Mouse (Mus musculus) forebrain, embryonic 10.5 days (tissue): ENCODE measurements around the gene Wnt8b. TPM values are rescaled to one million over a fixed set of nuclear protein-coding genes. Genes with fewer than 3 reads are reported as not detected.
A peak's percentile ranks its signal among the peaks of the same experiment; 100 is the strongest.

ENCODE experiments used
- DNase-seq: peaks from one replicate; pipeline ENCODE4 v3.0.0-alpha.2; 2017; ENCODE audit warnings: low spot score; ENCODE audit errors: extremely low spot score
- H3K27ac ChIP-seq: fragments of 300-500 bp; sonication (generic); 2 replicates; pipeline ENCODE4 v1.5.1; 2016; ENCODE audit warnings: mild to moderate bottlenecking
- H3K27me3 ChIP-seq: fragments of 300-500 bp; sonication (generic); 2 replicates; pipeline ENCODE4 v1.6.1; 2016; ENCODE audit warnings: mild to moderate bottlenecking; ENCODE audit not compliant: poor library complexity, severe bottlenecking
- H3K36me3 ChIP-seq: fragments of 300-500 bp; sonication (generic); replicated peaks from 2 replicates; pipeline ENCODE4 v1.6.1; 2016; ENCODE audit warnings: mild to moderate bottlenecking, moderate library complexity
- H3K4me1 ChIP-seq: fragments of 300-500 bp; sonication (generic); 2 replicates; pipeline ENCODE4 v1.6.1; 2016
- H3K4me3 ChIP-seq: fragments of 300-500 bp; sonication (generic); 2 replicates; pipeline ENCODE4 v1.5.1; 2016; ENCODE audit warnings: mild to moderate bottlenecking, moderate library complexity
- H3K9me3 ChIP-seq: fragments of 300-500 bp; sonication (generic); 2 replicates; pipeline ENCODE4 v1.6.1; 2016; ENCODE audit warnings: mild to moderate bottlenecking, moderate library complexity
- WGBS: fragments of 180-500 bp; shearing (Covaris S2); methylation state at CpG from one replicate; pipeline ENCODE4 v1.1.7; 2016; 5-methylcytosine and 5-hydroxymethylcytosine counted together
- polyA plus RNA-seq: library from polyadenylated mRNA; unstranded; fragments of >200 nt; fragmentation: Nextera tagmentation; extraction: Ambion mirVana; gene quantifications from 2 replicates; pipeline ENCODE4 v1.2.1, GENCODE M21; 2016

Gene Wnt8b
- polyA plus RNA-seq, 1 experiment from 2014 or later, result 61.0 TPM

GRCm38 (mm10) chr19:44545321-44546041 is 52.2 kb downstream of the Wnt8b start, which contains the start of gene Sec31b:
TSS of gene Sec31b (minus strand) at chr19:44545864.
- H3K4me1 ChIP-seq, result peaks cover 15% of the 10 kb centered on the region
- H3K9me3 ChIP-seq, result peaks cover 11% of the 10 kb centered on the region
- peak; percentile 62 for DNase-seq
- peak within 1 kb of the TSS; percentile 77 for H3K27ac ChIP-seq
- peaks cover 39% of the 10 kb centered on the region for H3K27me3 ChIP-seq
- 1% methylated on average over 47 of the region's 47 CpGs for WGBS
- H3K4me3 ChIP-seq, result peak within 1 kb of the TSS; percentile 71
- peaks cover 29% of the 10 kb centered on the region for H3K36me3 ChIP-seq

GRCm38 (mm10) chr19:44552731-44553130 is 59.5 kb downstream of the Wnt8b start, which contains the start of gene Gm20538:
TSS of gene Gm20538 (minus strand) at chr19:44552831.
- 96% methylated on average over 4 of the region's 4 CpGs for WGBS
- no peaks in the 10 kb centered on the region; the same call in 1 of the 2 replicates for H3K27me3 ChIP-seq
- H3K4me3 ChIP-seq, result 0 out of 2 replicates have a peak within 1 kb of the TSS, but pooled peaks have one; percentile 94
- H3K36me3 ChIP-seq, result peaks cover 59% of the 10 kb centered on the region
- H3K4me1 ChIP-seq, result peaks cover 16% of the 10 kb centered on the region
- H3K9me3 ChIP-seq, result no peaks in the 10 kb centered on the region
- H3K27ac ChIP-seq, result no peak within 1 kb of the TSS
- DNase-seq, result no peak

- H3K4me3 ChIP-seq, result 0 out of 2 replicates have a peak overlapping the region, but pooled peaks have one; percentile 94
- H3K9me3 ChIP-seq, result no peaks in the 10 kb centered on the region
- no peak overlapping the region for H3K27ac ChIP-seq
- H3K27me3 ChIP-seq, result peaks cover 3% of the 10 kb centered on the region
- peaks cover 54% of the 10 kb centered on the region for H3K36me3 ChIP-seq
- peaks cover 16% of the 10 kb centered on the region for H3K4me1 ChIP-seq
- WGBS, result 98% methylated on average over 4 of the region's 4 CpGs
- DNase-seq, result no peak
Observed at GRCm38 (mm10) chr19:44553286-44553685, 60.0 kb downstream of the Wnt8b start.

GRCm38 (mm10) chr19:44554490-44554860 is 61.2 kb downstream of the Wnt8b start:
- 9% methylated on average over 8 of the region's 8 CpGs for WGBS
- DNase-seq, result no peak
- H3K27ac ChIP-seq, result peak overlapping the region; percentile 95
- H3K36me3 ChIP-seq, result peaks cover 42% of the 10 kb centered on the region
- peaks cover 16% of the 10 kb centered on the region for H3K4me1 ChIP-seq
- H3K27me3 ChIP-seq, result peaks cover 11% of the 10 kb centered on the region
- H3K4me3 ChIP-seq, result peak overlapping the region; percentile 94
- H3K9me3 ChIP-seq, result no peaks in the 10 kb centered on the region

GRCm38 (mm10) chr19:44554861-44555590 is 61.8 kb downstream of the Wnt8b start, which contains the start of gene Ndufb8:
TSS of gene Ndufb8 (minus strand) at chr19:44555440.
- WGBS, result under 1% methylated on average over 50 of the region's 50 CpGs

GRCm38 (mm10) chr19:44562652-44563206 is 69.5 kb downstream of the Wnt8b start, which contains the start of gene Hif1an:
TSS of gene Hif1an (plus strand) at chr19:44562850.
- Histone ChIP-seq H3K27me3 (peaks cover 16% of the 10 kb centered on the region), H3K4me1 (peaks cover 16% of the 10 kb centered on the region), H3K4me3 (peak within 1 kb of the TSS; percentile 77), H3K27ac (peak within 1 kb of the TSS; percentile 92), H3K9me3 (no peaks in the 10 kb centered on the region), H3K36me3 (peaks cover 39% of the 10 kb centered on the region)
- peak; percentile 96 for DNase-seq
- under 1% methylated on average over 33 of the region's 33 CpGs for WGBS

More at GRCm38 (mm10) chr19:44554861-44555590, 61.8 kb downstream of the Wnt8b start, which contains the start of gene Ndufb8:
- Histone ChIP-seq H3K9me3 (no peaks in the 10 kb centered on the region), H3K4me3 (peak within 1 kb of the TSS; percentile 94), H3K27ac (peak within 1 kb of the TSS; percentile 95), H3K27me3 (peaks cover 13% of the 10 kb centered on the region), H3K36me3 (peaks cover 36% of the 10 kb centered on the region), H3K4me1 (peaks cover 16% of the 10 kb centered on the region)
- peak; percentile 97 for DNase-seq

Other genes starting within 250 kb of the Wnt8b start
- 369 and 403 TPM in 2 replicates for gene Scd2, start 199.8 kb upstream of the Wnt8b start, polyA plus RNA-seq
- gene Scd4, start 160.4 kb upstream of the Wnt8b start, polyA plus RNA-seq, result 0.06 TPM in 1 of 2 replicates, not detected in the other
- 21.8 and 23.4 TPM in 2 replicates for gene Scd1, start 85.6 kb upstream of the Wnt8b start, polyA plus RNA-seq
- gene Sec31b, start 52.4 kb downstream of the Wnt8b start, polyA plus RNA-seq, result 0.88 and 1.7 TPM in 2 replicates
- not detected in 2 replicates for gene Gm20538, start 59.4 kb downstream of the Wnt8b start, polyA plus RNA-seq
- gene Ndufb8, start 62.0 kb downstream of the Wnt8b start, polyA plus RNA-seq, result 595 and 612 TPM in 2 replicates
- 48.6 and 51.6 TPM in 2 replicates for gene Hif1an, start 69.4 kb downstream of the Wnt8b start, polyA plus RNA-seq